Mouse (Mus musculus) lung, embryonic 16.5 days (tissue): Measurements from ENCODE around the gene Agpat2. TPM values are rescaled to one million over a fixed set of nuclear protein-coding genes. Genes with fewer than 3 reads are reported as not detected.

Experiments
- ATAC-seq: fragments of 200-750 bp; cut with Nextera tagmentation; 2 replicates; pipeline ENCODE4 v1.8.0; 2017; ENCODE audit warnings: low read depth, mild to moderate bottlenecking, moderate library complexity
- H3K27ac ChIP-seq: fragments of 300-500 bp; sonication (generic); 2 replicates; pipeline ENCODE4 v1.5.1; 2014; ENCODE audit warnings: mild to moderate bottlenecking, control low read depth, low read length
- H3K27me3 ChIP-seq: fragments of 300-500 bp; sonication (generic); 2 replicates; pipeline ENCODE4 v1.6.1; 2014; ENCODE audit warnings: low read depth, low read length, mixed read lengths; ENCODE audit not compliant: control insufficient read depth, insufficient read depth
- H3K36me3 ChIP-seq: fragments of 300-500 bp; sonication (generic); 2 replicates; pipeline ENCODE4 v1.6.1; 2014; ENCODE audit warnings: low read length; ENCODE audit not compliant: control insufficient read depth, insufficient read depth
- H3K4me1 ChIP-seq: fragments of 300-500 bp; sonication (generic); replicated peaks from 2 replicates; pipeline ENCODE4 v1.6.1; 2014; ENCODE audit warnings: low read length, mixed read lengths; ENCODE audit not compliant: control insufficient read depth, insufficient read depth
- H3K4me2 ChIP-seq: fragments of 300-500 bp; sonication (generic); 2 replicates; pipeline ENCODE4 v1.6.1; 2014; ENCODE audit warnings: low read depth, low read length, control low read depth
- H3K4me3 ChIP-seq: fragments of 300-500 bp; sonication (generic); 2 replicates; pipeline ENCODE4 v1.5.1; 2014; ENCODE audit warnings: mild to moderate bottlenecking, low read length, control low read depth
- H3K9ac ChIP-seq: fragments of 300-500 bp; sonication (generic); 2 replicates; pipeline ENCODE4 v1.6.1; 2014; ENCODE audit warnings: low read length, control low read depth
- H3K9me3 ChIP-seq: fragments of 300-500 bp; sonication (generic); 2 replicates; pipeline ENCODE4 v1.6.1; 2016; ENCODE audit warnings: low read length; ENCODE audit not compliant: control insufficient read depth
- WGBS: fragments of 180-500 bp; shearing (Covaris S2); extraction: QIAGEN DNeasy Blood & Tissue Kit; methylation state at CpG from one replicate; pipeline ENCODE4 v1.1.7; 2014; 5-methylcytosine and 5-hydroxymethylcytosine counted together
- microRNA counts: library from miRNA; unstranded; fragments of <30 nt; microRNA quantifications from one replicate; lab custom pipeline; 2016
- microRNA-seq: library from miRNA; unstranded; fragments of <30 nt; microRNA quantifications from one replicate; pipeline ENCODE4, GENCODE M21; 2016
- polyA plus RNA-seq: library from polyadenylated mRNA; unstranded; fragments of >200 nt; fragmentation: Nextera tagmentation; extraction: Ambion mirVana; gene quantifications from 2 replicates; pipeline ENCODE4 v1.2.1, GENCODE M21; 2015

The Agpat2 gene
- polyA plus RNA-seq, 1 experiment from 2014 or later, result 43.0 TPM

GRCm38 (mm10) chr2:26549801-26550200, 54.4 kb downstream of the Agpat2 start:
- no peaks in the 10 kb centered on the region for H3K27me3 ChIP-seq
- H3K27ac ChIP-seq, result peak overlapping the region; percentile 53
- 44% methylated on average over 10 of the region's 10 CpGs for WGBS
- H3K36me3 ChIP-seq, result no peaks in the 10 kb centered on the region
- H3K4me1 ChIP-seq, result peaks cover 20% of the 10 kb centered on the region
- H3K9ac ChIP-seq, result peak overlapping the region; percentile 18; the same call in 1 of the 2 replicates
- no peaks in the 10 kb centered on the region for H3K9me3 ChIP-seq
- no peak overlapping the region for H3K4me2 ChIP-seq
- no peak overlapping the region for H3K4me3 ChIP-seq
- ATAC-seq, result 0 out of 2 replicates have a peak, but pooled peaks have one; percentile 16

- Histone ChIP-seq H3K27ac (no peak overlapping the region), H3K36me3 (no peaks in the 10 kb centered on the region), H3K4me3 (no peak overlapping the region), H3K27me3 (no peaks in the 10 kb centered on the region), H3K4me2 (no peak overlapping the region), H3K4me1 (peaks cover 35% of the 10 kb centered on the region), H3K9me3 (no peaks in the 10 kb centered on the region), H3K9ac (no peak overlapping the region)
- 27% methylated on average over 2 of the region's 2 CpGs for WGBS
- ATAC-seq, result peak; percentile 42; the same call in 1 of the 2 replicates
Observed at GRCm38 (mm10) chr2:26547481-26547880, 56.7 kb downstream of the Agpat2 start.

GRCm38 (mm10) chr2:26544265-26544664, 60.0 kb downstream of the Agpat2 start:
- Histone ChIP-seq H3K27me3 (no peaks in the 10 kb centered on the region), H3K9me3 (no peaks in the 10 kb centered on the region), H3K36me3 (no peaks in the 10 kb centered on the region), H3K27ac (no peak overlapping the region), H3K4me1 (peaks cover 27% of the 10 kb centered on the region), H3K4me2 (no peak overlapping the region), H3K9ac (no peak overlapping the region), H3K4me3 (no peak overlapping the region)
- 36% methylated on average over 3 of the region's 3 CpGs for WGBS
- 0 out of 2 replicates have a peak, but pooled peaks have one; percentile 8 for ATAC-seq

- Histone ChIP-seq H3K9me3 (no peaks in the 10 kb centered on the region), H3K9ac (no peak overlapping the region), H3K27me3 (no peaks in the 10 kb centered on the region), H3K4me2 (no peak overlapping the region), H3K4me3 (no peak overlapping the region), H3K4me1 (peaks cover 27% of the 10 kb centered on the region), H3K36me3 (no peaks in the 10 kb centered on the region), H3K27ac (no peak overlapping the region)
- WGBS, result 75% methylated on average over 8 of the region's 8 CpGs
- no peak for ATAC-seq
Observed at GRCm38 (mm10) chr2:26543768-26544167, 60.4 kb downstream of the Agpat2 start.

GRCm38 (mm10) chr2:26543155-26543554, 61.1 kb downstream of the Agpat2 start:
- WGBS, result 63% methylated on average over 4 of the region's 4 CpGs
- Histone ChIP-seq H3K4me3 (no peak overlapping the region), H3K4me2 (no peak overlapping the region), H3K27ac (no peak overlapping the region), H3K36me3 (no peaks in the 10 kb centered on the region), H3K9me3 (no peaks in the 10 kb centered on the region), H3K4me1 (peaks cover 27% of the 10 kb centered on the region), H3K27me3 (no peaks in the 10 kb centered on the region), H3K9ac (no peak overlapping the region)
- ATAC-seq, result no peak

MicroRNAs encoded within 50 kb of the gene (microRNA counts, 519-probe panel; counts per million panel counts)
- 5,266 counts per million, percentile 97 among the panel's probes with 10 or more counts for microRNA mmu-miR-126-3p (lab: Ali Mortazavi, UCI)
- microRNA mmu-miR-126-5p (lab: Ali Mortazavi, UCI), result 4,500 counts per million, percentile 91 among the panel's probes with 10 or more counts

Small RNA genes lying within 50 kb of the gene (microRNA-seq; reads per million reads assigned to microRNA genes)
- 2.8 reads per million, percentile 7 among the genes with 10 or more reads in this experiment for gene Mir126a
- not detected for gene Mir126b

Other genes starting within 250 kb of the Agpat2 start
- 4.2 and 4.4 TPM in 2 replicates for gene Card9, start 243.5 kb downstream of the Agpat2 start, polyA plus RNA-seq
- gene Snapc4, start 223.8 kb downstream of the Agpat2 start, polyA plus RNA-seq, result 25.3 and 25.6 TPM in 2 replicates
- gene Entr1, start 215.1 kb downstream of the Agpat2 start, polyA plus RNA-seq, result 112 and 117 TPM in 2 replicates
- 94.7 and 98.6 TPM in 2 replicates for gene Pmpca, start 215.1 kb downstream of the Agpat2 start, polyA plus RNA-seq
- gene Inpp5e, start 195.2 kb downstream of the Agpat2 start, polyA plus RNA-seq, result 18.7 and 22.1 TPM in 2 replicates
- gene Sec16a, start 159.2 kb downstream of the Agpat2 start, polyA plus RNA-seq, result 21.8 and 23.2 TPM in 2 replicates
- gene Notch1, start 87.8 kb downstream of the Agpat2 start, polyA plus RNA-seq, result 20.5 and 22.0 TPM in 2 replicates
- gene Egfl7, start 24.4 kb downstream of the Agpat2 start, polyA plus RNA-seq, result 371 and 375 TPM in 2 replicates
- gene Gm20532, start 17.8 kb downstream of the Agpat2 start, polyA plus RNA-seq, result not detected in 2 replicates
- 16.5 and 17.1 TPM in 2 replicates for gene Fam69b, start 24.0 kb upstream of the Agpat2 start, polyA plus RNA-seq
- not detected in 2 replicates for gene Lcn4, start 66.9 kb upstream of the Agpat2 start, polyA plus RNA-seq